Mouse (Mus musculus) myocyte (in vitro differentiated cells): ENCODE measurements at regions not wholly inside any gene's neighbourhood (a gene's known extent, or its start where the extent isn't known, plus 50 kb on each side); places are given as distances from the start of the nearest gene placed in this dataset.

Experiments used
- CEBPB ChIP-seq: IDR thresholded peaks from 2 replicates; pipeline ENCODE4 v1.6.1; 2011; ENCODE audit warnings: mild to moderate bottlenecking, moderate library complexity; ENCODE audit not compliant: poor library complexity, insufficient read depth, severe bottlenecking
- MYOG ChIP-seq, 3 experiments: IDR thresholded peaks; one replicate each; pipeline ENCODE4 v1.6.1; 2011; ENCODE audit warnings: control low read depth in 2 of 3, low read depth in 2 of 3, mild to moderate bottlenecking in 2 of 3; ENCODE audit not compliant: insufficient read length in 2 of 3, control insufficient read depth in 1 of 3, insufficient read depth in 1 of 3
- POLR2A ChIP-seq: IDR thresholded peaks from one replicate; pipeline ENCODE4 v1.6.1; 2011; ENCODE audit warnings: low read depth, mild to moderate bottlenecking, control low read depth, moderate library complexity; ENCODE audit not compliant: insufficient read length
- USF1 ChIP-seq: IDR thresholded peaks from one replicate; pipeline ENCODE4 v1.6.1; 2011; ENCODE audit warnings: low read depth, mild to moderate bottlenecking, control low read depth, moderate library complexity

- TF ChIP-seq CEBPB = no peak
- TF ChIP-seq POLR2A = no peak
- TF ChIP-seq MYOG (IDR thresholded peaks at IDR 0.05; ENCODE audit: control insufficient read depth in 1 of 3, insufficient read depth in 1 of 3, insufficient read length in 2 of 3, low read depth in 2 of 3) = no peak
- TF ChIP-seq USF1 = no peak
Measured at GRCm38 (mm10) chr13:102006565-102006964, 238.5 kb upstream of the Pik3r1 start.
